Comparison of ENCODE assay signal across 8 mouse cellular contexts in the genomic region with DNA sequence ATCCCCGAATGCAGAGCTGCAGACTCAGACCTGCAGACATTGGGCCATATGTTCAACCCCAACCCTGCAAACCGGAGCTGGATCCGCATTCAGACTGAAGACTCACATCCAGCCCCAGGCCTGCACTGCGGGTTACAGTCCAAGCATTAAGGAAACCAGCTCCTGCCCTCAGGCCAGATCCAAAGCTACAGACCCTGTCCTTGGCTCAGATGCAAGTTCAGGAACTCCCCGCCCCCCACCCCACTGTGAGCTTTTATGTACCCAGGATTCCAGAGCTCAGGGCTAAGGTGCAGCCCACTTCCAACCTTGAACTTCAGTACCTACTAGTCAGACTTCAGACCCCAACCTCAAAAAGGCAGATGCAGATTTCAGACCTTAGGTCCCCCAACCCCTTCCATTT. TPM values are rescaled to one million over a fixed set of nuclear protein-coding genes. Genes with fewer than 3 reads are reported as not detected.
A peak's percentile ranks its signal among the peaks of the same experiment; 100 is the strongest.
DNase-seq lines count a peak whose midpoint lies in the region; ATAC-seq and TF ChIP-seq lines count a peak whose summit lies in the region.

No protein-coding gene starts in this region.

- 5% methylated on average over 5 of the region's 5 CpGs for WGBS in forebrain, embryonic 15.5 days
- 17% methylated on average over 5 of the region's 5 CpGs for WGBS in limb, embryonic 15.5 days
- WGBS in thymus, adult 2 months, result 60% methylated on average over 5 of the region's 5 CpGs

- DNase-seq in ES-CJ7 (ENCODE audit: low read depth, low spot score), result peak; percentile 90
- no peak for DNase-seq in thymus, adult 2 months
- no peak for DNase-seq in layer of hippocampus, postnatal 25 days (ENCODE audit: extremely low spot score in 1 of 2, low spot score in 1 of 2)
- DNase-seq in right cerebral cortex, postnatal 36 days (ENCODE audit: low spot score in 2 of 2), result no peak
- no peak for DNase-seq in thymus, adult 18-20 months

- ATAC-seq in forebrain, embryonic 15.5 days (replicated peaks), result peak; percentile 4
- no peak for ATAC-seq in limb, embryonic 15.5 days (ENCODE audit: insufficient number of reproducible peaks, low FRiP score, low TSS enrichment, low read depth)

- no peak for TF ChIP-seq CTCF in E14TG2a.4 (conservative IDR thresholded peaks at IDR 0.05; ENCODE audit: low read length)
- TF ChIP-seq CTCF in thymus, adult 2 months (IDR thresholded peaks at IDR 0.05; ENCODE audit: borderline replicate concordance, control insufficient read depth, extremely low read depth, insufficient read depth, low read length, poor library complexity), result no peak

- H3K36me3 ChIP-seq in E14TG2a.4 (ENCODE audit: insufficient read depth, low read length), result peaks cover 33% of the 10 kb centered on the region
- H3K36me3 ChIP-seq in forebrain, embryonic 15.5 days, result no peaks in the 10 kb centered on the region
- H3K36me3 ChIP-seq in limb, embryonic 15.5 days, result no peaks in the 10 kb centered on the region
- no peaks in the 10 kb centered on the region for H3K36me3 ChIP-seq in thymus, adult 2 months (ENCODE audit: control insufficient read depth, insufficient read depth, low read length)

- TF ChIP-seq POLR2A in thymus, adult 2 months (IDR thresholded peaks at IDR 0.05; ENCODE audit: control insufficient read depth, extremely low read depth, insufficient read depth, low read length, poor library complexity), result no peak

- H3K27ac ChIP-seq in forebrain, embryonic 15.5 days (replicated peaks), result peak overlapping the region; percentile 91
- no peak overlapping the region for H3K27ac ChIP-seq in limb, embryonic 15.5 days
- no peak overlapping the region for H3K27ac ChIP-seq in thymus, adult 2 months (ENCODE audit: control insufficient read depth, insufficient read depth, low read length)

- H3K4me2 ChIP-seq in forebrain, embryonic 15.5 days (replicated peaks), result peak overlapping the region; percentile 51
- H3K4me2 ChIP-seq in limb, embryonic 15.5 days, result peak overlapping the region; percentile 38

- H3K4me1 ChIP-seq in E14TG2a.4 (replicated peaks; ENCODE audit: low read depth, low read length), result peaks cover 97% of the 10 kb centered on the region
- peaks cover 61% of the 10 kb centered on the region for H3K4me1 ChIP-seq in forebrain, embryonic 15.5 days
- peaks cover 19% of the 10 kb centered on the region for H3K4me1 ChIP-seq in limb, embryonic 15.5 days
- peaks cover 6% of the 10 kb centered on the region for H3K4me1 ChIP-seq in thymus, adult 2 months (replicated peaks; ENCODE audit: control insufficient read depth, insufficient read depth, low read length)

- H3K9me3 ChIP-seq in E14TG2a.4 (ENCODE audit: low read length), result no peaks in the 10 kb centered on the region
- no peaks in the 10 kb centered on the region for H3K9me3 ChIP-seq in forebrain, embryonic 15.5 days
- H3K9me3 ChIP-seq in limb, embryonic 15.5 days, result no peaks in the 10 kb centered on the region

- peak overlapping the region; percentile 75 for H3K4me3 ChIP-seq in E14TG2a.4 (replicated peaks; ENCODE audit: low read length)
- H3K4me3 ChIP-seq in forebrain, embryonic 15.5 days, result peak overlapping the region; percentile 34
- H3K4me3 ChIP-seq in limb, embryonic 15.5 days, result 0 out of 2 replicates have a peak overlapping the region, but pooled peaks have one; percentile 13
- H3K4me3 ChIP-seq in thymus, adult 2 months (ENCODE audit: control insufficient read depth, insufficient read depth, low read length), result no peak overlapping the region

- no peaks in the 10 kb centered on the region for H3K27me3 ChIP-seq in E14TG2a.4 (ENCODE audit: insufficient read depth, low read length)
- H3K27me3 ChIP-seq in forebrain, embryonic 15.5 days, result no peaks in the 10 kb centered on the region
- H3K27me3 ChIP-seq in limb, embryonic 15.5 days, result peaks cover 20% of the 10 kb centered on the region
- H3K27me3 ChIP-seq in thymus, adult 2 months (ENCODE audit: control insufficient read depth, insufficient read depth, low read length), result peaks cover under 1% of the 10 kb centered on the region; the same call in 1 of the 2 replicates

- H3K9ac ChIP-seq in forebrain, embryonic 15.5 days (replicated peaks), result peak overlapping the region; percentile 20
- H3K9ac ChIP-seq in limb, embryonic 15.5 days, result no peak overlapping the region

RNA-seq across cellular contexts. Expression of a gene that starts 5.6 kb away (rescaled TPM):
- 105 and 106 TPM in 2 replicates for polyA plus RNA-seq in forebrain, embryonic 15.5 days (2015; fragmentation: Nextera tagmentation; extraction: Ambion mirVana)
- polyA plus RNA-seq in limb, embryonic 15.5 days (2015; fragmentation: Nextera tagmentation; extraction: Ambion mirVana), result 2.6 and 3.3 TPM in 2 replicates
- polyA plus RNA-seq in thymus, adult 2 months (2012; rRNA removed), result 1.1 and 1.8 TPM in 2 replicates
- total RNA-seq in layer of hippocampus, postnatal 25 days (2021), result 100 to 1,000 TPM; 625 to 681 TPM

RNA-seq across cellular contexts. Expression of a gene that starts 12.0 kb away (rescaled TPM):
- 78.8 and 85.9 TPM in 2 replicates for polyA plus RNA-seq in forebrain, embryonic 15.5 days (2015; fragmentation: Nextera tagmentation; extraction: Ambion mirVana)
- 56.7 and 57.3 TPM in 2 replicates for polyA plus RNA-seq in limb, embryonic 15.5 days (2015; fragmentation: Nextera tagmentation; extraction: Ambion mirVana)
- polyA plus RNA-seq in thymus, adult 2 months (2012; rRNA removed), result 1,109 and 1,332 TPM in 2 replicates
- 100 to 1,000 TPM; 109 to 181 TPM for total RNA-seq in layer of hippocampus, postnatal 25 days (2021)

RNA-seq across cellular contexts. Expression of a gene that starts 25.3 kb away (rescaled TPM):
- polyA plus RNA-seq in forebrain, embryonic 15.5 days (2015; fragmentation: Nextera tagmentation; extraction: Ambion mirVana), result 4.8 and 5.7 TPM in 2 replicates
- 5.4 and 6.2 TPM in 2 replicates for polyA plus RNA-seq in limb, embryonic 15.5 days (2015; fragmentation: Nextera tagmentation; extraction: Ambion mirVana)
- 10.5 and 11.5 TPM in 2 replicates for polyA plus RNA-seq in thymus, adult 2 months (2012; rRNA removed)
- 1 to 10 TPM; 5.3 to 6.0 TPM for total RNA-seq in layer of hippocampus, postnatal 25 days (2021)

RNA-seq across cellular contexts. Expression of a gene that starts 39.8 kb away (rescaled TPM):
- 4.1 and 6.0 TPM in 2 replicates for polyA plus RNA-seq in forebrain, embryonic 15.5 days (2015; fragmentation: Nextera tagmentation; extraction: Ambion mirVana)
- polyA plus RNA-seq in limb, embryonic 15.5 days (2015; fragmentation: Nextera tagmentation; extraction: Ambion mirVana), result 80.6 and 82.3 TPM in 2 replicates
- polyA plus RNA-seq in thymus, adult 2 months (2012; rRNA removed), result 6.5 and 9.7 TPM in 2 replicates
- 1 to 10 TPM in 1 of 2 experiments, under 1 TPM in 1; 0.75 to 1.4 TPM for total RNA-seq in layer of hippocampus, postnatal 25 days (2021)

Comparison
In these comparisons a context has a peak if more than half of its experiments do, and no peak if none do; other contexts are left out.
1. RNA of a gene that starts 5.6 kb away (polyA plus RNA-seq): 105 to 106 TPM in forebrain, embryonic 15.5 days; 2.6 to 3.3 TPM in limb, embryonic 15.5 days and 1.1 to 1.8 TPM in thymus, adult 2 months; every median in the first group is over 10 times any median in the second.
2. RNA of a gene that starts 12.0 kb away (polyA plus RNA-seq): 1,109 to 1,332 TPM in thymus, adult 2 months; 78.8 to 85.9 TPM in forebrain, embryonic 15.5 days and 56.7 to 57.3 TPM in limb, embryonic 15.5 days; every median in the first group is over 10 times any median in the second.